Mouse (Mus musculus) CH12.LX (cell line): Measurements from ENCODE around the gene Ap4m1. TPM values are rescaled to one million over a fixed set of nuclear protein-coding genes. Genes with fewer than 3 reads are reported as not detected.
A peak's percentile ranks its signal among the peaks of the same experiment; 100 is the strongest.

Source experiments
- DNase-seq: peaks from one replicate; pipeline ENCODE4 v3.0.0-alpha.2; 2013; ENCODE audit errors: extremely low read depth
- H3K27ac ChIP-seq: 2 replicates; pipeline ENCODE4 v1.5.1; 2012; ENCODE audit warnings: low read depth, mild to moderate bottlenecking, control low read depth, moderate library complexity; ENCODE audit not compliant: insufficient read depth
- H3K27me3 ChIP-seq: replicated peaks from 2 replicates; pipeline ENCODE3; 2012; ENCODE audit warnings: inconsistent platforms
- H3K36me3 ChIP-seq, 2 experiments: replicated peaks in 1 of 2; 2 replicates each; pipeline versions ENCODE3 to v1.6.1; 2012; ENCODE audit warnings: inconsistent platforms in 1 of 2, low read length in 1 of 2, mild to moderate bottlenecking in 1 of 2, mixed read lengths in 1 of 2, moderate library complexity in 1 of 2; ENCODE audit not compliant: control insufficient read depth in 1 of 2, insufficient read depth in 1 of 2
- H3K4me1 ChIP-seq, 2 experiments: 2 replicates each; pipeline ENCODE4 v1.6.1; 2012; ENCODE audit warnings: inconsistent platforms in 1 of 2, moderate library complexity in 1 of 2; ENCODE audit not compliant: insufficient read depth in 2 of 2, control insufficient read depth in 1 of 2
- H3K4me2 ChIP-seq: 2 replicates; pipeline ENCODE4 v1.6.1; 2012; ENCODE audit warnings: low read depth, mild to moderate bottlenecking, control low read depth; ENCODE audit not compliant: poor library complexity, insufficient read depth, severe bottlenecking
- H3K4me3 ChIP-seq, 3 experiments: fragments of 150-350 bp in 1 of 3; sonication (generic) in 1 of 3; replicated peaks in 1 of 3; 2 replicates each; pipeline versions ENCODE3 to v1.5.1; 2011 to 2012; ENCODE audit warnings: low read depth in 2 of 3, low read length in 2 of 3, mild to moderate bottlenecking in 2 of 3, moderate library complexity in 2 of 3, control low read depth in 1 of 3, improper control_type of control experiment in 1 of 3, inconsistent platforms in 1 of 3, mixed read lengths in 1 of 3; ENCODE audit not compliant: poor library complexity in 1 of 3
- H3K79me2 ChIP-seq: replicated peaks from 2 replicates; pipeline ENCODE4 v1.6.1; 2012; ENCODE audit warnings: mild to moderate bottlenecking, moderate library complexity; ENCODE audit not compliant: control insufficient read depth, poor library complexity, insufficient read depth, severe bottlenecking; ENCODE audit errors: extremely low read depth
- H3K9ac ChIP-seq: 2 replicates; pipeline ENCODE4 v1.6.1; 2012; ENCODE audit warnings: low read depth, mild to moderate bottlenecking, control low read depth, moderate library complexity; ENCODE audit not compliant: insufficient read depth
- H3K9me3 ChIP-seq: replicated peaks from 2 replicates; pipeline ENCODE3; 2012; ENCODE audit warnings: low read length, inconsistent platforms, mixed read lengths
- BHLHE40 ChIP-seq: IDR thresholded peaks from 2 replicates; pipeline ENCODE4 v1.6.1; 2011; ENCODE audit warnings: mild to moderate bottlenecking, low read depth, low read length, improper control_type of control experiment
- CHD2 ChIP-seq: IDR thresholded peaks from 2 replicates; pipeline ENCODE4 v1.6.1; 2011; ENCODE audit warnings: low read length, improper control_type of control experiment
- CTCF ChIP-seq, 2 experiments: IDR thresholded peaks in 1 of 2; conservative IDR thresholded peaks in 1 of 2; 2 replicates each; pipeline ENCODE4 v1.5.1; 2011 to 2012; ENCODE audit warnings: low read depth in 2 of 2, low read length in 2 of 2, improper control_type of control experiment in 1 of 2, inconsistent platforms in 1 of 2, mild to moderate bottlenecking in 1 of 2, moderate library complexity in 1 of 2
- E2F4 ChIP-seq: IDR thresholded peaks from 2 replicates; pipeline ENCODE4 v1.6.1; 2011; ENCODE audit warnings: low read depth, low read length, improper control_type of control experiment; ENCODE audit not compliant: insufficient replicate concordance
- EP300 ChIP-seq: IDR thresholded peaks from 2 replicates; pipeline ENCODE4 v1.6.1; 2011; ENCODE audit warnings: low read length, improper control_type of control experiment
- HCFC1 ChIP-seq: IDR thresholded peaks from 2 replicates; pipeline ENCODE4 v1.6.1; 2012; ENCODE audit warnings: low read depth, mild to moderate bottlenecking, inconsistent platforms, low read length, improper control_type of control experiment
- IRF4 ChIP-seq: IDR thresholded peaks from 2 replicates; pipeline ENCODE4 v1.6.1; 2014; ENCODE audit warnings: low read depth, mild to moderate bottlenecking, inconsistent platforms, low read length, improper control_type of control experiment
- JUN ChIP-seq: IDR thresholded peaks from 2 replicates; pipeline ENCODE4 v1.6.1; 2011; ENCODE audit warnings: low read depth, mild to moderate bottlenecking, low read length, improper control_type of control experiment, moderate library complexity; ENCODE audit not compliant: insufficient read depth
- MAZ ChIP-seq: IDR thresholded peaks from 2 replicates; pipeline ENCODE4 v1.6.1; 2012; ENCODE audit warnings: low read depth, mild to moderate bottlenecking, inconsistent platforms, low read length, improper control_type of control experiment, moderate library complexity
- NELFE ChIP-seq: IDR thresholded peaks from 2 replicates; pipeline ENCODE4 v1.6.1; 2011; ENCODE audit warnings: low read depth, low read length, improper control_type of control experiment
- PAX5 ChIP-seq: IDR thresholded peaks from 2 replicates; pipeline ENCODE4 v1.6.1; 2012; ENCODE audit warnings: low read length, inconsistent platforms, mixed read lengths
- POLR2A ChIP-seq: IDR thresholded peaks from 2 replicates; pipeline ENCODE4 v1.6.1; 2011; ENCODE audit warnings: low read depth, mild to moderate bottlenecking, improper control_type of control experiment, low read length
- RAD21 ChIP-seq: IDR thresholded peaks from 2 replicates; pipeline ENCODE4 v1.6.1; 2011; ENCODE audit warnings: low read depth, mild to moderate bottlenecking, low read length, improper control_type of control experiment, moderate library complexity
- SMC3 ChIP-seq: IDR thresholded peaks from 2 replicates; pipeline ENCODE4 v1.6.1; 2011; ENCODE audit warnings: low read depth, low read length, improper control_type of control experiment
- TBP ChIP-seq: conservative IDR thresholded peaks from 2 replicates; pipeline ENCODE4 v1.6.1; 2011; ENCODE audit warnings: low read depth, low read length, improper control_type of control experiment
- TCF12 ChIP-seq: IDR thresholded peaks from 2 replicates; pipeline ENCODE4 v1.6.1; 2014; ENCODE audit warnings: low read depth, mild to moderate bottlenecking, inconsistent platforms, low read length, improper control_type of control experiment
- UBTF ChIP-seq: IDR thresholded peaks from 2 replicates; pipeline ENCODE4 v1.6.1; 2012; ENCODE audit warnings: low read depth, mild to moderate bottlenecking, inconsistent platforms, low read length, improper control_type of control experiment, moderate library complexity
- USF2 ChIP-seq: conservative IDR thresholded peaks from 2 replicates; pipeline ENCODE4 v1.6.1; 2011; ENCODE audit warnings: low read depth, low read length, improper control_type of control experiment
- ZC3H11A ChIP-seq: IDR thresholded peaks from 2 replicates; pipeline ENCODE4 v1.6.1; 2012; ENCODE audit warnings: low read depth, mild to moderate bottlenecking, inconsistent platforms, low read length, improper control_type of control experiment
- ZKSCAN1 ChIP-seq: IDR thresholded peaks from 2 replicates; pipeline ENCODE4 v1.6.1; 2012; ENCODE audit warnings: low read depth, inconsistent platforms, low read length, improper control_type of control experiment, borderline replicate concordance
- ZMIZ1 ChIP-seq: IDR thresholded peaks from 2 replicates; pipeline ENCODE4 v1.6.1; 2012; ENCODE audit warnings: low read depth, mild to moderate bottlenecking, inconsistent platforms, low read length, improper control_type of control experiment
- dilution Hi-C: fragments of 300-500 bp; cut with MboI; formaldehyde crosslinking; loops from 2 replicates; pipeline ENCODE4 v1.14.3; 2020; ENCODE audit warnings: low sequenced_read_pairs; ENCODE audit not compliant: extremely low pct_unique_long_range_greater_than_20kb, extremely low pct_ligation_motif_present
- in situ Hi-C: fragments of 300-500 bp; cut with MboI; formaldehyde crosslinking; loops from 3 replicates; pipeline ENCODE4 v1.14.3; 2019; ENCODE audit warnings: low sequenced_read_pairs, low pct_ligation_motif_present, low pct_unique_long_range_greater_than_20kb, mixed read lengths
- polyA plus RNA-seq: library from polyadenylated mRNA; unstranded; fragments of >175 nt; gene quantifications from 2 replicates; pipeline ENCODE4 v1.2.1, GENCODE M21; 2012; ENCODE audit warnings: low read depth; ENCODE audit not compliant: insufficient read length
- total RNA-seq, 2 experiments: library from RNA; depleted of rRNA; stranded (reverse); fragments of 300-350 nt in 1 of 2; fragments of >200 nt in 1 of 2; gene quantifications; 2 replicates each; pipeline ENCODE4 v1.2.3; 2012 to 2014

The Ap4m1 gene
- total and polyA plus RNA-seq, 3 experiments: 17.4 to 26.3 (median 21.5) TPM

DNA sequence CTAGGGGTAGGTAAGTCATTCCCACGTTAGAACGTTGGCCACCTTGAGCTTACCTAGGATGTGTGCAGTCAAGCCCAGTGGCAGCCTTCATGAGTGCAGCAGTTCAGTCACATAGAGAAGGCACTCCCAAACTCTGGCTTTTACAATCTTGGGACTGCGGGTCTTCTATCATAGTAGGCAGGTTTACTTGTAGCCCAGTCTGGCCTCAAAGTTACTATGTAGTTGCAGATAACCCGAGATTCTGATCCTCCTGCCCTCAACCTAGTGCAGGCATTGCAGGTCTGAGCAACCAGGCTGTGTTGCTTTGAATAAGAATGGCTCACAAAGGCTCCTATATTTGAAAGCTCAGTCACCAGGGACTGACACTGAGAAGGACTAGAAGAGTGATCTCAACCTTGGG lies 54.7 kb downstream of the Ap4m1 start:
- DNase-seq: no peak
- Histone ChIP-seq H3K9ac (no peak overlapping the region), H3K79me2 (no peaks in the 10 kb centered on the region), H3K4me1 (peaks cover 0 to 5% of the 10 kb centered on the region in 2 experiments; a peak in 2 of 4 replicates)
- dilution Hi-C loops: no loop called here
- in situ Hi-C loops: loop anchor here (25.0 kb wide), 1 partner anchor 436 kb away; no protein-coding TSS in a partner anchor
- TF ChIP-seq TBP: no peak
- no peak for TF ChIP-seq CHD2
- TF ChIP-seq JUN: no peak
- TF ChIP-seq HCFC1: no peak
- no peak for TF ChIP-seq NELFE
- TF ChIP-seq ZC3H11A: no peak
- TF ChIP-seq TCF12: no peak
- no peak for TF ChIP-seq E2F4
- no peak for TF ChIP-seq ZMIZ1
- no peak for TF ChIP-seq PAX5
- TF ChIP-seq, all 38 proteins: peak for 0
- no peaks in the 10 kb centered on the region for H3K9me3 ChIP-seq
- H3K27me3 ChIP-seq: no peaks in the 10 kb centered on the region
- H3K36me3 ChIP-seq: no peaks in the 10 kb centered on the region
- H3K4me2 ChIP-seq: no peak overlapping the region
- no peak overlapping the region for H3K4me3 ChIP-seq
- no peak overlapping the region for H3K27ac ChIP-seq

- Histone ChIP-seq H3K36me3 (no peaks in the 10 kb centered on the region), H3K4me2 (no peak overlapping the region), H3K4me3 (no peak overlapping the region), H3K9ac (no peak overlapping the region), H3K9me3 (no peaks in the 10 kb centered on the region), H3K27me3 (no peaks in the 10 kb centered on the region), H3K27ac (no peak overlapping the region), H3K4me1 (peaks cover 0 to 5% of the 10 kb centered on the region in 2 experiments; a peak in 2 of 4 replicates), H3K79me2 (no peaks in the 10 kb centered on the region)
- 0 out of 2 replicates have a peak, but pooled peaks have one; percentile 42 for TF ChIP-seq EP300
- no peak for TF ChIP-seq MAZ
- 0 out of 2 replicates have a peak, but pooled peaks have one; percentile 10 for TF ChIP-seq IRF4
- in situ Hi-C loops (loop anchor here (25.0 kb wide), 1 partner anchor 435 kb away; no protein-coding TSS in a partner anchor), dilution Hi-C loops (no loop called here)
- peak; percentile 18 for DNase-seq
These were observed 55.6 kb downstream of the Ap4m1 start for GRCm38 (mm10) chr5:138227367-138227766.

DNA sequence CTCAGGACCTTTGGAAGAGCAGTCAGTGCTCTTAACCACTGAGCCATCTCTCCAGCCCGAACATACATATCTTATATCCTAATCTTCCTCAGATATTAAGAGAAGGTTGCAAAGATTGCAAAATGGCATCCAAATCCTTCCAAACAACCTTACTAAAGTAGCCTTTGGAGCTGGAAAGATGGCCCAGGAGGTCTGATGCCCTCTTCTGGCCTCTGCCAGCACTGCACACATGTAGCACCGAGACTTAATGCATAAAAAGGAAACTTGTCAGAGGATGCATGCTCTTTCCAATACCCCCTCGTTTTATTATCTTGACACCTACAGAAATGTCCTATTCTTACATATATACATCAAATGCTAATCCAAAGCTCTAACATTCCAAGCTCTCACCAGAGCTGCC lies 56.2 kb downstream of the Ap4m1 start:
- no peak overlapping the region for H3K4me2 ChIP-seq

More for the DNA sequence above, 56.2 kb downstream of the Ap4m1 start:
- Histone ChIP-seq H3K9me3 (no peaks in the 10 kb centered on the region), H3K27me3 (no peaks in the 10 kb centered on the region), H3K79me2 (no peaks in the 10 kb centered on the region), H3K27ac (no peak overlapping the region), H3K36me3 (no peaks in the 10 kb centered on the region), H3K9ac (no peak overlapping the region), H3K4me3 (no peak overlapping the region), H3K4me1 (peaks cover 0 to 5% of the 10 kb centered on the region in 2 experiments; a peak in 2 of 4 replicates)
- no peak for TF ChIP-seq PAX5
- no peak for TF ChIP-seq POLR2A
- TF ChIP-seq TCF12: no peak
- TF ChIP-seq UBTF: no peak
- TF ChIP-seq ZKSCAN1: no peak
- TF ChIP-seq TBP: no peak
- TF ChIP-seq SMC3: peak; percentile 47
- no peak for TF ChIP-seq MAZ
- no peak for TF ChIP-seq USF2
- TF ChIP-seq CTCF (conservative IDR thresholded peaks at IDR 0.05 in 1 of 2, IDR thresholded peaks at IDR 0.05 in 1 of 2; ENCODE audit: low read depth in 2 of 2, low read length in 2 of 2): peak; percentile 48 to 63; a peak in 3 of 4 replicates
- no peak for TF ChIP-seq BHLHE40
- TF ChIP-seq RAD21: peak; percentile 14
- dilution Hi-C loops (no loop called here), in situ Hi-C loops (loop anchor here (25.0 kb wide), 1 partner anchor 434 kb away; no protein-coding TSS in a partner anchor)
- peak; percentile 28 for DNase-seq
